Mouse (Mus musculus): ENCODE data around the gene Olfr318.
"Not testable (repeated sequence)": the region's sequence is repeated elsewhere in the genome, so short reads cannot be mapped to it uniquely, and the experiment has no call there.

The Olfr318 gene

GRCm38 (mm10) chr11:58723914-58724313 lies at the start of gene Olfr318:
Olfr318 (minus strand) TSS chr11:58724014.
- DNase-seq (ENCODE audit: low spot score), result no peak

GRCm38 (mm10) chr11:58772888-58773287 lies 49.1 kb upstream of the Olfr318 start, which contains the start of gene Olfr315:
Olfr315 (plus strand) TSS chr11:58773188.
- DNase-seq (ENCODE audit: low spot score), result no peak

GRCm38 (mm10) chr11:58752434-58752833 lies 28.6 kb upstream of the Olfr318 start, which contains the start of gene Olfr316:
Olfr316 (plus strand) TSS chr11:58752734.
- DNase-seq (ENCODE audit: low spot score), result no peak

GRCm38 (mm10) chr11:58751096-58751495 lies 27.3 kb upstream of the Olfr318 start:
- not testable (repeated sequence) for DNase-seq (ENCODE audit: low spot score)

GRCm38 (mm10) chr11:58738792-58739262 lies 15.0 kb upstream of the Olfr318 start, which contains the start of gene Olfr317:
Olfr317 (minus strand) TSS chr11:58739212.
- DNase-seq (ENCODE audit: low spot score), result no peak

- no peak for DNase-seq (ENCODE audit: low spot score)
Observed at GRCm38 (mm10) chr11:58733372-58733771, 9.6 kb upstream of the Olfr318 start.

- DNase-seq (ENCODE audit: low spot score), result not testable (repeated sequence)
Observed at GRCm38 (mm10) chr11:58727896-58728650, 4.3 kb upstream of the Olfr318 start.

GRCm38 (mm10) chr11:58719701-58720100 lies 4.1 kb downstream of the Olfr318 start:
- no peak for DNase-seq (ENCODE audit: low spot score)

GRCm38 (mm10) chr11:58717723-58718122 lies 6.1 kb downstream of the Olfr318 start:
- DNase-seq (ENCODE audit: low spot score), result not testable (repeated sequence)

- DNase-seq (ENCODE audit: low spot score), result no peak
Observed at GRCm38 (mm10) chr11:58709086-58709485, 14.7 kb downstream of the Olfr318 start.

- no peak for DNase-seq (ENCODE audit: low spot score)
Observed at GRCm38 (mm10) chr11:58698862-58699261, 25.0 kb downstream of the Olfr318 start, which contains the start of gene Olfr319. Olfr319 (plus strand) TSS chr11:58699162.

- DNase-seq (ENCODE audit: low spot score), result no peak
Observed at GRCm38 (mm10) chr11:58680799-58681198, 43.0 kb downstream of the Olfr318 start, which contains the start of gene Olfr320. Olfr320 (plus strand) TSS chr11:58681099.

GRCm38 (mm10) chr11:58671825-58672224 lies 52.0 kb downstream of the Olfr318 start:
- peak; percentile 15 for DNase-seq (ENCODE audit: low spot score)

GRCm38 (mm10) chr11:58669252-58669651 lies 54.6 kb downstream of the Olfr318 start:
- no peak for DNase-seq (ENCODE audit: low spot score)

Data from embryo, embryonic 10.5 days (tissue).